Mouse (Mus musculus): Measurements from ENCODE around the gene Anapc16. TPM values are rescaled to one million over a fixed set of nuclear protein-coding genes. Genes with fewer than 3 reads are reported as not detected.

The Anapc16 gene
- polyA plus RNA-seq, 2 experiments: 109 to 110 TPM

DNA sequence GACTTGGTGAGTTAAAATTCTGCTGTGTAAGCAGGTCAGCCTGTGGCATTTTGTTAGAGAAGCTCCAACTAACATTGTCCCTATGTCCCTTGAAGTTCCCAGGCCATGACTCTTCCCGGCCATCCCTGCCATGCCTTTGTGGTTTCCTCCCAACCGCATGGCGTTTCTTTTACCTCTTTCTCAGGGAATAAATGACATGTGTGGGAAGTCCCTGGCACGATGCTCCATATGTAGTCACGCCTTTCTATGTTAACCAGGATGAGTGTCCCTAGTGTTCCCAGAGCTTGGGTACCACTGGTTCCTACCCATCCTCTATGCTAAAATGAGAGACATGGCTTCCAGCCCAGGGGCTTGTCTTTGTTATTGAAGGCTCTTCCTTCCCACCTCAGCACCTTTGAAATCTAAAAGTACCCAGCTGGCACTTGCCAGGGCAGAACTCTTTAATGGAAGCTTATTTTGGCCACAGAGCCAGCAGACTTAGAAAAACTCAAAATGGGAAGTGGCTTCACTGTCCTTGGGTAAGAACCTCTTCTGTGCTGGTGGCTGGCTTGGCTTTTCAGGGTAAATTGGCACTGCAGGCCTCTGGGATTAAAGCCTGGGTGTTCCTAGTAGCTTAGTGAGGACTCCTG, 25.1 kb downstream of the Anapc16 start:
- Histone ChIP-seq H3K4me3 (replicated peaks; ENCODE audit: low read length) (no peak overlapping the region), H3K9ac (ENCODE audit: low read depth, low read length, severe bottlenecking) (no peak overlapping the region)
- TF ChIP-seq POLR2A (IDR thresholded peaks at IDR 0.05; ENCODE audit: borderline replicate concordance, extremely low read depth, insufficient read depth, insufficient read length): no peak

DNA sequence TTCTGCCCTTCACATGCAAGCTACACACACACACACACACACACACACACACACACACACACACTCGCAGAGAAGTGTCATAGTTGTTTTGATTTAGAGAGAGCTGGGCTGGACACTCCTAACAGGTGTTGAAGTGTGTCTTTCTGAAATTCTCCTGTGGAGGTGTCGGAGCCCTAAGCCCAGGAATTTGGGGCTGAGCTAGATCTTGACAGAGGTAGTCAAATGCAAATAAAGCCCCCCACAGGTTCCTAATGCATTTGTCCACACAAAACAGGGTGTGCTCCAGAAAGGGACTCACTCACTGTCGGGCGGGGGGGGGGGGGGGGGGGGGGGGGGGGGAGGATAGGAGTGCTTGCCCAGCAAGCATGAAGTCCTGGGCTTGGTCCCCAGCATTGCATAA, 25.8 kb downstream of the Anapc16 start:
- WGBS: 52% methylated on average over 2 of the region's 4 CpGs
- no peak overlapping the region for H3K9ac ChIP-seq (ENCODE audit: low read depth, low read length, severe bottlenecking)
- no peaks in the 10 kb centered on the region for H3K9me3 ChIP-seq (ENCODE audit: control insufficient read depth, low read length)
- no peak for TF ChIP-seq POLR2A (IDR thresholded peaks at IDR 0.05; ENCODE audit: borderline replicate concordance, extremely low read depth, insufficient read depth, insufficient read length)
- peaks cover 39% of the 10 kb centered on the region for H3K4me1 ChIP-seq (ENCODE audit: control insufficient read depth, insufficient read depth, low read length)
- H3K36me3 ChIP-seq (ENCODE audit: control insufficient read depth, insufficient read depth, low read length): no peaks in the 10 kb centered on the region
- no peaks in the 10 kb centered on the region for H3K27me3 ChIP-seq (ENCODE audit: control insufficient read depth, insufficient read depth, low read length)
- ATAC-seq (ENCODE audit: low FRiP score, low read depth): no peak
- H3K27ac ChIP-seq (replicated peaks; ENCODE audit: low read depth, low read length): no peak overlapping the region
- no peak for DNase-seq (ENCODE audit: low spot score)
- H3K4me2 ChIP-seq (replicated peaks; ENCODE audit: low read depth, low read length, severe bottlenecking): no peak overlapping the region
- H3K4me3 ChIP-seq (replicated peaks; ENCODE audit: low read length): no peak overlapping the region

More for the DNA sequence above, 25.1 kb downstream of the Anapc16 start:
- no peaks in the 10 kb centered on the region for H3K27me3 ChIP-seq (ENCODE audit: control insufficient read depth, insufficient read depth, low read length)
- no peaks in the 10 kb centered on the region for H3K9me3 ChIP-seq (ENCODE audit: control insufficient read depth, low read length)
- DNase-seq (ENCODE audit: low spot score) (no peak), ATAC-seq (ENCODE audit: low FRiP score, low read depth) (no peak)
- 87% methylated on average over 5 of the region's 5 CpGs for WGBS
- no peaks in the 10 kb centered on the region for H3K36me3 ChIP-seq (ENCODE audit: control insufficient read depth, insufficient read depth, low read length)
- no peak overlapping the region for H3K4me2 ChIP-seq (replicated peaks; ENCODE audit: low read depth, low read length, severe bottlenecking)
- peak overlapping the region; percentile 73 for H3K27ac ChIP-seq (replicated peaks; ENCODE audit: low read depth, low read length)
- H3K4me1 ChIP-seq (ENCODE audit: control insufficient read depth, insufficient read depth, low read length): peaks cover 39% of the 10 kb centered on the region

DNA sequence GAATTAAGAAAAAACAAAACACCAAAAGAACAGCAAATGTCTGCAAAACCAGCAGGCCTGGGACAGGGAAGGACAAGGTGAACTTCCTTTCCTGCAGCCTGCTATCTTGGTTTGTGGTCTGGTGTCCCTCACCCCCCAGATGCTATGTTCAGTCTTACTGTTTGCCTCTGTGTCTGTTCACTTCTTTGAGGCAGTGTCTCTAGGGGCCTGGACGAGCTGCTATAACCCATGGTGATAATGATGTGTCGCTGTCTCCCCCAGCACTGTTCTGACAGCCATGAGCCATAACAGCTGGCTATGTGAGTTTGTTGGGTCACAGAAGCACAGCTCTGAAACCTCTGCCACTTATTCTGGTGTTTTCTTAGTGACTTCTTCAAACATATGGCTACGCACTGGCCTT, 28.1 kb downstream of the Anapc16 start:
- DNase-seq (ENCODE audit: low spot score) (no peak), ATAC-seq (ENCODE audit: low FRiP score, low read depth) (no peak)
- Histone ChIP-seq H3K4me2 (replicated peaks; ENCODE audit: low read depth, low read length, severe bottlenecking) (no peak overlapping the region), H3K27me3 (ENCODE audit: control insufficient read depth, insufficient read depth, low read length) (no peaks in the 10 kb centered on the region), H3K9ac (ENCODE audit: low read depth, low read length, severe bottlenecking) (0 out of 2 replicates have a peak overlapping the region, but pooled peaks have one; percentile 31), H3K36me3 (ENCODE audit: control insufficient read depth, insufficient read depth, low read length) (no peaks in the 10 kb centered on the region), H3K4me1 (ENCODE audit: control insufficient read depth, insufficient read depth, low read length) (peaks cover 52% of the 10 kb centered on the region), H3K4me3 (replicated peaks; ENCODE audit: low read length) (no peak overlapping the region), H3K27ac (replicated peaks; ENCODE audit: low read depth, low read length) (peak overlapping the region; percentile 83), H3K9me3 (ENCODE audit: control insufficient read depth, low read length) (no peaks in the 10 kb centered on the region)
- 57% methylated on average over 3 of the region's 3 CpGs for WGBS
- TF ChIP-seq POLR2A (IDR thresholded peaks at IDR 0.05; ENCODE audit: borderline replicate concordance, extremely low read depth, insufficient read depth, insufficient read length): no peak

DNA sequence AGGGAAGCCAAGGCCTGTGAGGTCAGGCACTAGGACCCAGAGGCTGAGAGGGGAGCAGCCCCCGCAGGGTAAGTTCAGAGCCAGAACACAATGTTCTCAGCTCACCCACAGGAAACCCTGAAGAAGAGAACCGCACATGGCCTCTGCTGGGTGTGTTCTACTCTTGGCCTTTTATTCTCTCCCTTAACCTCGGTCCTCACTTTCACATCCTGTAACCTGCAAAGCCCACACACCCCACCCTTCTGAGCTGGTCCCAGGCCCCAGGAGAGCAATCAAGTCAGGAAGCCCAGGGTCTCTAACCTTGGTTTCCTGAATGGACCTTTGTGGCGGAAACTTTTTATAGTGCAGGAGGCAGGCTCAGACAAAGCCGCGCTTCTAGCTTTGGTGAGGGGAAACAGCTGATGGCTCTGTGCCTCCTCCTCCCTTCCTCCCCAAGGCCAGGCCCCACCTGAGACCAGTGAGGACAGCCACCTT, 28.7 kb downstream of the Anapc16 start:
- Histone ChIP-seq H3K4me3 (replicated peaks; ENCODE audit: low read length) (no peak overlapping the region), H3K4me1 (ENCODE audit: control insufficient read depth, insufficient read depth, low read length) (peaks cover 52% of the 10 kb centered on the region), H3K4me2 (replicated peaks; ENCODE audit: low read depth, low read length, severe bottlenecking) (peak overlapping the region; percentile 34), H3K9ac (ENCODE audit: low read depth, low read length, severe bottlenecking) (peak overlapping the region; percentile 44; the same call in 1 of the 2 replicates), H3K36me3 (ENCODE audit: control insufficient read depth, insufficient read depth, low read length) (no peaks in the 10 kb centered on the region), H3K27ac (replicated peaks; ENCODE audit: low read depth, low read length) (peak overlapping the region; percentile 83), H3K27me3 (ENCODE audit: control insufficient read depth, insufficient read depth, low read length) (no peaks in the 10 kb centered on the region), H3K9me3 (ENCODE audit: control insufficient read depth, low read length) (no peaks in the 10 kb centered on the region)
- peak; percentile 21; the same call in 1 of the 2 replicates for ATAC-seq (ENCODE audit: low FRiP score, low read depth)
- DNase-seq (ENCODE audit: low spot score): no peak
- WGBS: 3% methylated on average over 6 of the region's 6 CpGs
- TF ChIP-seq POLR2A (IDR thresholded peaks at IDR 0.05; ENCODE audit: borderline replicate concordance, extremely low read depth, insufficient read depth, insufficient read length): no peak

DNA sequence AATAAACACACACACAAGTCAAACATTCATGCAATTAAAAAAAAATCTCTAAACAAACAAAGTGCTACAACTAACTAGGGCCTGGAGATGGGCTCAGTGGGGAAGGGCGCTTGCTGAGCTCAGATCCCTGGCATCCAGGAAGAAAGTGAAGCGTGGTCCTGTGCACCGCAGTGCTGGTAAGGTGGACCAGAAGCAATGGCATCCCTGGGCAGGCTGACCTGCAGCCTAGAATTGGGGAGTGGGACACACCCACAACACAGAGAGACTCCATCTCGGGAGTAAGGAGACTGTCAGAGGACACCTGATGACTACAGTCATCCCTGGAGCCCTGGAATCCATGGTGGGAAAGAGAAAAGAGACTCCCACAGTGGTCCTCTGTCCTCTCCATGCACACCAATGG, 29.5 kb downstream of the Anapc16 start:
- Histone ChIP-seq H3K4me2 (replicated peaks; ENCODE audit: low read depth, low read length, severe bottlenecking) (no peak overlapping the region), H3K27me3 (ENCODE audit: control insufficient read depth, insufficient read depth, low read length) (no peaks in the 10 kb centered on the region), H3K4me3 (replicated peaks; ENCODE audit: low read length) (no peak overlapping the region), H3K4me1 (ENCODE audit: control insufficient read depth, insufficient read depth, low read length) (peaks cover 43% of the 10 kb centered on the region), H3K9ac (ENCODE audit: low read depth, low read length, severe bottlenecking) (no peak overlapping the region), H3K36me3 (ENCODE audit: control insufficient read depth, insufficient read depth, low read length) (no peaks in the 10 kb centered on the region), H3K9me3 (ENCODE audit: control insufficient read depth, low read length) (no peaks in the 10 kb centered on the region), H3K27ac (replicated peaks; ENCODE audit: low read depth, low read length) (0 out of 2 replicates have a peak overlapping the region, but pooled peaks have one; percentile 83)
- TF ChIP-seq POLR2A (IDR thresholded peaks at IDR 0.05; ENCODE audit: borderline replicate concordance, extremely low read depth, insufficient read depth, insufficient read length): no peak
- 81% methylated on average over 4 of the region's 4 CpGs for WGBS
- DNase-seq (ENCODE audit: low spot score) (no peak), ATAC-seq (ENCODE audit: low FRiP score, low read depth) (no peak)

Measured in limb, embryonic 14.5 days (tissue).